Mouse (Mus musculus) monocyte, adult 2 months (primary cell): Measurements from ENCODE around the gene Map4k2.
"Not testable (repeated sequence)": the region's sequence is repeated elsewhere in the genome, so short reads cannot be mapped to it uniquely, and the experiment has no call there.

Experiments
- DNase-seq, 2 experiments: peaks; one replicate each; pipeline ENCODE4 v3.0.0; 2022; ENCODE audit warnings: low spot score in 2 of 2, low read depth in 1 of 2

Map4k2 gene

DNA sequence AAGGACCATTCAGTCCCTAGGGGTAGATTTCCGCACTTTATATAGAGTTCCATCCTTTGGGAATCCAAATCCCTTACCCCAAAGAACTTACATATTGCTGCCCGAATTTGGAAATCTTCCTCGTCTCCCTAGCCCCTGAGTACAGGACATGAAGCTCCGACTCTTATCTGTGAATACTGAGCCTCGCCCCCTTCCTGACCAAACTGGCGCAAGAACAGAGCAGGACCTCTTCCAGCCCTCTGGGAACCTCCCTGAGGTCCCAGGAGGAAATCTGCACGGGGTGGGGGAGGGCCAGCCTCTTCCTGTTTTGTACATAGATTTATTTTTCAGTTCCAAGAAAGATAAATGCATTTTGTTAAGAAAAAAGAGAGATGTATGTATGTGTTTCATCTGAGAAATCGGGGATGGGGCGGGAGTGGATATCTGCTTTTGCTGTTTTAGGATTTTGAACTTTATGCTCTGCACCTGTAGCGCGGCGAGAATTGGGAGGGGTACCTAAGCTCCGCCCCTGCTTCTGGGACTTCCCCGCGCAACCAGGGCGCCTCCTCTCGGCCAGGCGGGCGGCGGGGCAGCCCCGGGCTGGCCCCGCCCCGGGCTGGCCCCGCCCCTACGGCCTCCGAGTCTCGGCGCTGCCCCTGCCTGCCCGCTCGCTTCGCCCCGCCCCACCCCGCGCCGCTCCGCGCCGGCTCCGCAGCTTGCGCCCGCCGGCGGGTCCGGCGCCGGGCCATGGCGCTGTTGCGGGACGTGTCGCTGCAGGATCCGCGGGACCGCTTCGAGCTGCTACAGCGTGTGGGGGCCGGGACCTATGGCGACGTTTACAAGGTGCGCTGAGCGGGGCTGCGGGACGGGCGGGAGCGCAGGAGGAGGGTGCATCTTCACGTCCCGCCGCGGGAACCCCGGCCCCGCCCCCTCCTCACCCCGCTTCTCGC lies at the start of gene Map4k2:
TSS of gene Map4k2 (plus strand) at position 612 of the 929 bp plus-strand sequence.
- DNase-seq, result peak; percentile 52 to 72

DNA sequence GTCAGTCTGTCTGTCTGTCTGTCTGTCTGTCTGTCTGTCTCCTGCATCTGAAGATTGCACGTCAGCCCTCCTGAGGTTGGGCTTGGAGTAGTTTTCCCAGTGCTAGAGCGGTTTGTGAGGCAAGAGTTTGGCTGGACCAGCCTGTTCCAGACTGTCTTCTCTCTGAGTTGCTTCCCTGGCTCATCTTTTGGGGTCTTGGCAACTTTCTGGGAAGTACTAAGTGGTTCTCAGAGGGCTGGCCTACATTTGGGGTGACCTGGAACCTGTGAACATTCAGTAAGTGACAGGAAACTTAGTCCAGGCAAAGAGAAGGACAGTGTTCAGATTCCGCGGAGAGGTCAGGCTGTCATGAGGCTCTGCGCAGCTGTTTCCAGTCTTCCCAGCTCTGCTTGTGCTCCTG lies 48.7 kb upstream of the Map4k2 start:
- no peak for DNase-seq

DNA sequence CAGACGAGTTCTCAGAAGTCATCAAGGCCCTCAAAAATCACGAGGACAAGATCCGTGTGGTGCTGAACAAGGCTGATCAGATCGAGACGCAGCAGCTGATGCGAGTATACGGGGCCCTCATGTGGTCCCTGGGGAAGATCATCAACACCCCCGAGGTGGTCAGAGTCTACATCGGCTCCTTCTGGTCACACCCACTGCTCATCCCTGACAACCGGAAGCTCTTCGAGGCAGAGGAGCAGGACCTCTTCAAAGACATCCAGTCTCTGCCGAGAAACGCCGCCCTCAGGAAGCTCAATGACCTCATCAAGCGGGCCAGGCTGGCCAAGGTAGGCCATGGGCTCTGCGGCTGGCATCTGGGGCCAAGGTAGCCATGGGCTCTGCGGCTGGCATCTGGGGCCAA lies 46.6 kb upstream of the Map4k2 start:
- DNase-seq, result no peak

DNA sequence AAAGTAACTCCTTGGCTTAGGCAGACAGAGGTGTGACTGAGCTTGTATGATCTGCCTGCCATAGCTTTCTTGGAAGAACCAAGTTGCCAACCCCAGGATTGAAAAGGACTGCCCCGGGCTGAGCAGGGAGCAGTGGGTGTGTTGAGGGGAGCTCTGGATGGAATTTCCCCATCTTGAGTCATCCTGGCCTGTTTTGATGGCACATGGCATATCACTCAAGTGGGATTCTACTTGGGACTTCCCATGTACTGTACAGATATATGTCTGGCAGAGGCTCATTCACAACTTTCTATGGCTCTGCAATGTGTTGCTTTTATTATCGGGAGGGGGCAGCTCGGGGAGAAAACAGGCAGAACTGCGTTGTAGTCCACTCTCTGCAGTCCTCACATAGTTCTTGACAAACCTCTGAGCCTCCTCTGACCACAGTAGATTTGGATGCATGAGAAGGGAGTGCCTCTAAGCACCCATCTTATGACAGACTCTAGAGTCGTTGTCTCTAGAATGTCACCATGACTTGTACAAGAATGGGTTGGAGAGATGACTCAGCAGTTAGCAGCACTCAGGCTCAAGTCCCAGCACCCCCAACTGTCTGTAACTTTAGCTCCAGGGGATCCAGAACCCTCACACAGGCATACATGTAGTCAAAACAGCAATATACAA lies 44.3 kb upstream of the Map4k2 start:
- no peak for DNase-seq

DNA sequence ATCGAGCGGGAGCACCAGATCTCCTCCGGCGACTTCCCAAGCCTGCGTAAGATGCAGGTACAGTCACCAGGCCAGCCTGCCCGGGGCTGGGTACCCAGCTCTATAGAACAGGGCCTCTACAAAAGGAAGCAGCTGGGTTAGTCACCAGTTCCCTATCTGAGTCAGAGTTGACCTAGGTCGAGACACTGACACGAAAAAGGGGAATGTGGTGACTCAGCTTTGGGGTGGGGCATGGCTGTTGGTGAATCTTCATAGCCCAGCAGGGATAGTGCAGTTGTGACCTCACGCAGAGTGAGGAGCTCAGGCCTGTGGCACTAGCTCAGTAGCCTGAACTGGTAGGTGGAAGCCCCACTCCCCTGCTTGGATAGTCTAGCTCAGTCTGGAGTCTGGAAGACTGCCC lies 43.3 kb upstream of the Map4k2 start:
- peak; percentile 86 to 91 for DNase-seq

DNA sequence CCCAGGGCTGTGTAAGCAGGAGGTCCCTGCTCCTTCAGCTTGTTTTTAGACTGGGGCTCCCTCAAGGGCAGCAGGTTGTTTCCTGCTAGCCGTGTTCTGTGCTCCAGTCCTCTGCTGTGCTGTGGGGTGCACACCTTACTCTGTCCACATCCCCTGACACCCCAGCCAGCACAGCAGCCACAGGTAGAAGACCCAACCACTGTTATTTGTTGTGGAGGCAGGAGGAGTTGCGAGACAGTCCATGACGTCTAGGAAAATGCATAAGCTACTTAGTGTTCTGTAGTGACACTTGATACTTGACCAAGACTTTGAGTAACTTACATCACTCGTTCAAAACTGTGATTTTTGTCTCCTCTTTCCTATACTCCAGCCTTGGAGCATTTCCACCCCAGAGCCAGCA lies 41.9 kb upstream of the Map4k2 start:
- DNase-seq, result no peak

DNA sequence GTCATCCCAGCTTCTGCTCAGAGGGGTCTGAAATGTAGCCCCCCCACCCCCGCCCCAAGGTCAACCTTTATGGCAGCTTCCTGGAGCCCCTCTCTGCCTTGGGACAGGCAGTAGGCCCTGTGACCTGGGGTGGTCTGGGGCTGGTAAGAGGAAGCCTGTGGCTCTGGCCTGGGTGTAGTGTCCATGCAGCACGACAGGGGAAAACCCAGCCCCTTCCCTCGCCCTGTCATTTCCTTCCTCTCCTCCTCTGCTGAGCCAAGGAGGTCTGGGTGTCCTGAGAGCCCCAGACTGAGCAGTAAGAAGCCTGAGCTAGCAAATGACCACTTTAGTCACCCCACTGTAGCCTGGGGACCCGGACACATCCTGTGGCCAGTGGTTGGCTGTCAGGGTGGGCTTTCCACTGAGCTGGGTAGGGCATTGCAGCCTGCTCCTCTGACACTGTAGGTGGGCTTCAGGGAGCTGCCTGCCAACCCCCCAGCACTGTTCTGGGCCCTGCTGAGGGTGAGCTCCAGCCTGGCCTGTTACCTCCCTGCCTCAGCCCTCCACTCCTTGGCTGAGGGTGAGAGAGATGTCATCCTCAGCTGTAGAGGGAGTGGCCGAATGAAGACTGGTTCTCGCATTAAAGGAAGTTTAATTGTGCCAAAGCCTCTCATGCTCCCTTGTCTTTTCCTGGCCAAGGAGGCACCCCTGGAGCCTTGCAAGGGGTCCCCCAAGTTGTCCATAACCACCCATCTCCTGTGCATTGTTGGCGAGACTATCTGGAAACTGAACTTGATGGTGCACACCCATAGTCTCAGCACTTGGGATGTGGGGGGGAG lies 41.3 kb upstream of the Map4k2 start:
- DNase-seq, result peak in 1 of 2 experiments; percentile 71

DNA sequence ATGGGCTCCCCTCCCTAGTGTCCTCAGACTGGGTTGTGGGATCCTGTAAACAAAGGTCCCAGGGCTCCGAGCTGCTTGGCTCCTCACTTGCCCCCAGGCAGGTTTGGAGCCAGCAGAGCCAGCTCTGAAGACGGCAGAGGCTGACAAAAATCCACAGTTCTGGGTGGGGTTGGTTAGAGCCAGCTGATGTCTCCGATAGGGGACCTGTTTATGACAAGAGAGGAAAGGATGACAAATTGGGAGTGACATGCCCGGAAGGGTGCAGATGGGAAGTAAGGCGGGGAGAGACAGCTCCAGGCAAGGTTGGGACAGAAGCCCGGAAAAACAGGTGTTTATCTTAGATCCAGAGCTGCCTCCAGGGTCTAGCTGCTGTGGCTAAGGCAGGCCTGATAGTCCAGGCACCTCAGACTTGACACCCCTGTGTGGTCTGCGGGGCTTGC lies 40.5 kb upstream of the Map4k2 start:
- no peak for DNase-seq

DNA sequence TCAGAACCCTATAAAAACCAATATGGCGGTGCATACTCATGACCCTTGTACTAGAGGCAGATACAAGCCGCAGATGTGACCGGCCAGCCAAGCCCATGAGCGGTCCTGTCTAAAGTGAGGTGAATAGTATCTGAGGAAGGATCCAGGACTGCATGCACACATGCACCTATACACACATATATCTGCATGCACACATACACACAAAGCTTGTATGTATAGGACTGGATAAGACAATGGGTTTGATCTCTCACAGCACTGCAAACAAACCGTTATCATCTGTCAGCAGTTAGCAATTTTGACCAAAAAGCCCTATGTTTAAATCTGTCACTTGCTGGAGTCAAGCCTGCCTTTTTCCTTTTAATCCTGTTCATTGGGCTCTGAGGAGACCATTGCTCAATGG lies 38.8 kb upstream of the Map4k2 start:
- no peak for DNase-seq

DNA sequence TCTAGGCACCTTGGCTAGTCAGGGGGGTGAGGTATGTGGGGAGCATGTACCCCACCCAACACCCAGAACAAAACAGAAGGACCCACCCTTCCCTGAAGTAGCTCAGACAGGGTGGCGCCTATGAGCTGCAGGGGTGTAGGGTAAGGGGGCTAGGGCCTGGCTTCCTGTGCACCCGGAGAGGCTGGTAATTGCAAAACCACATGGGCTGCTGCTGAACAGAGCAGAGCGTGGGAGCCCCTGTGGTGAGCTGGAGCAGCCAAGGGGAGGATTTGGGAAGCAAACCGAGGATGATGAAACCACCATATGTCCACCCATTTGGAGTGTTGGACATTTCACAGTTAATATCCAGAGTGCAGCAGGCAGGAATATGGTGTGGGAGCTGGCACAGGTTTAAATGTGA lies 38.4 kb upstream of the Map4k2 start:
- DNase-seq, result no peak

DNA sequence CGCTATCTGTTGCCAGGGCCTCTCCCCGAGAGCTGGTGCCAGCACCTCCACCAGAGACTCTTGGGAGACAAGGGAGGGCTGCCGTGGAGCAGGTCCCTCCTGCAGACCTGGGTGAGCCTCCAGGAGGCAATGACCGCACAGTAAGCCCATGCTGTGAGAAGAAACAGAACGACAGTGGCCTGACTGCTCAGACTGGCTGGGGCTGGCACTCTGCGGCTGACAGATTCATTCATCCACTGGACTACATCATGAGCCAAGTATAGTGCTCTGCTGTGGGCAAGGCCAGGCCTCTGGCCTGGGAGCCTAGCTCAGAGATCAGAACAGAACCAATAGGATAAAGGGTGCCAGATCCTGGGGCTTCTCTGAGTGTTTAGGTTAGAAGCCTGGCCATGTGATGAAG lies 37.1 kb upstream of the Map4k2 start:
- no peak for DNase-seq

DNA sequence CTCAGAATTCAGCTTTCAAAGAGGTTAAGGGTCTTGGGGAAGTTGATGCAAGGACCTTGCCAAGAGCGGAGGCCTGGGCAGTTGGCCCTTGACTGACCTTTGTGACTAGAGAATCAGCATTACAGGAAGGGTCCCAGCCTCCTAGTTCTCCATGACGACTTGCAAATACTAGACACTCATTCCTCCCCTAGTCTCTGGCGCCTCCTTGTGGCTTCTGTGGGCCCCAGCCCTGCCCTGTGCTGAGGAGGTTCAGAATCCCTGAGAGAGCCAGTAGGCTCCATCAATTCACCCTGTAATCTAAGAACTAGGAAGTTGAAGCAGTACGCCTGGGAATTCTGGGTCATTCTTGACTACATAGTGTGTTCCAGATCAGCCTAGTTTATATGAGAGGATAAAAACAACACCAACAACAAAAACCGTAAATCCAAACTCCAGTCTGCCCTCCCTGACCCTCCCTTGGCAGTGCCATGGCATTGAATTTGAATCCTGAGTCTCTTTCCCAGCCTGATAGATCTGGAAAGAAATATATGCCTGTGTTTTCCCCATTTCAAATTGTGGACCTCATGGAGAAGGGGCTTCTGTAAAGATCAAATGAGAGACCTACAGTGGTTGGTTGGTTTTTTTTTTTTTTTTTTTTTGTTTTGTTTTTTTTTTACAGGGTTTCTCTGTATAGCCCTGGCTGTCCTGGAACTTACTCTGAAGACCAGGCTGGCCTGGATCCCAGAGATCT lies 36.0 kb upstream of the Map4k2 start:
- peak; percentile 77 to 88 for DNase-seq

DNA sequence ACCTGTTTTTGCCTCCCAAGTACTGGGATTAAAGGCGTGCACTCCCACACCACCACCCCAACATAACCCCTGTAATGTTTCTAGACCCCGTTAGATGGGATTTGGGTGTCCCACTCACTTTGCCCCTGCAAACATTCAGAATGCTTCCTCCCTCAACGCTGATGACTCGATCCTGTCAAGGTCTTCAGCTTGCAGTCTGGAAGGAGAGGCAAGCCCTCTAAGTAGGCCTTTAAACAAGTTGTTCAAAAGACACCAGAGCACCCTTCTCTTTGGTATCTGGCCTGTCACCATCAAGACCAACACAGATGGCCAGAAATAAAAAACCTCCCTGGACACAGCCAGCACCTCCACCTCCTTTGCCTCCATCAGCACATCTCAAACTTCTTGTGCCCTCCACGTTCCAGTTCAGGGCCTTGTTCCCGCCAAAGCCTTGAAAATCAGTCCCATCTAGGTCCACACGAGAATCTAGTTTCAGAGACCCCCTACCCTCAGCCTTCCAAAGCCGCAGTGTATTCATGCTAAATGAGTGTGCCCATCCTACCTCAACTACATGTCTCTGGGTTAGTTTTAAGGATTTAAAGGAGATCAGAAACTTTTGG lies 35.3 kb upstream of the Map4k2 start:
- DNase-seq, result no peak

DNA sequence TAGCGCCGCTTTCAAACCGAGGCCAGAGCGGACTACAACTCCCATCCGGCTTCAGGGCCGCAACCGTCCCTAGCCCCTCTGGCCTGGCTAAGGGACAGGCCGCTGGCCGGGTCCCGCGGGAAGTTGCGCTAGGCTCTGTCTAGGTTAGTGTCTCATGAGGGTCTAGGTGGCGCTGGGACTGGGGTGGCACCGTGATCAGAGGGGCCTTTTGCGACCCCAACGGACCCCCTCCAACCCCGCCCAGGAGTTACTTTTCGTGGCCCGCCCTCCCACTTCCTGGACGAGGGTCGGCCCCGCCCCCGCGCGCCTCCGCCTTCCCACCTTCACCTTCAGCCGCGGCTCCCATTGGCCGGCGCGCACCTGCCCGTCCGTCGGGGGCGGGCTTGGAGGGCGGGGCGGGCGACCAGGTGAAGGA lies 34.8 kb upstream of the Map4k2 start, which contains the start of gene Cdc42bpg:
TSS of gene Cdc42bpg (plus strand) at position 320 of the 415 bp plus-strand sequence.
- peak in 1 of 2 experiments; percentile 48 for DNase-seq

DNA sequence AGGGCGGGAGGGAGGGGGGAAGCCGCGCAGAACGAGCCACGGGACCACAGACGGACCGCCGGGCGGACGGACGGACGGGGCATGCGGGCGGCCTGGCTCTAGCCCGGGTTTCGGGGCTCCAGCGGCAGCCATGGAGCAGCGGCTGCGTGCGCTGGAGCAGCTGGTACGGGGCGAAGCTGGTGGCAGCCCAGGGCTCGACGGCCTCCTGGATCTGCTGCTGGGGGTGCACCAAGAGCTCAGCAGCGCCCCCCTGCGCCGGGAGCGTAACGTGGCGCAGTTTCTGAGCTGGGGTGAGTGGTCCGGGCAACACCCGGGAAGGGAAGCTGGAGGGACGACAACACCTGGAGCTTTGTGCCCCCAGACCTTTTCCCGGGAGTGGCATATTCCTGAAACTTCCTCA lies 34.3 kb upstream of the Map4k2 start:
- DNase-seq, result peak in 1 of 2 experiments; percentile 77

DNA sequence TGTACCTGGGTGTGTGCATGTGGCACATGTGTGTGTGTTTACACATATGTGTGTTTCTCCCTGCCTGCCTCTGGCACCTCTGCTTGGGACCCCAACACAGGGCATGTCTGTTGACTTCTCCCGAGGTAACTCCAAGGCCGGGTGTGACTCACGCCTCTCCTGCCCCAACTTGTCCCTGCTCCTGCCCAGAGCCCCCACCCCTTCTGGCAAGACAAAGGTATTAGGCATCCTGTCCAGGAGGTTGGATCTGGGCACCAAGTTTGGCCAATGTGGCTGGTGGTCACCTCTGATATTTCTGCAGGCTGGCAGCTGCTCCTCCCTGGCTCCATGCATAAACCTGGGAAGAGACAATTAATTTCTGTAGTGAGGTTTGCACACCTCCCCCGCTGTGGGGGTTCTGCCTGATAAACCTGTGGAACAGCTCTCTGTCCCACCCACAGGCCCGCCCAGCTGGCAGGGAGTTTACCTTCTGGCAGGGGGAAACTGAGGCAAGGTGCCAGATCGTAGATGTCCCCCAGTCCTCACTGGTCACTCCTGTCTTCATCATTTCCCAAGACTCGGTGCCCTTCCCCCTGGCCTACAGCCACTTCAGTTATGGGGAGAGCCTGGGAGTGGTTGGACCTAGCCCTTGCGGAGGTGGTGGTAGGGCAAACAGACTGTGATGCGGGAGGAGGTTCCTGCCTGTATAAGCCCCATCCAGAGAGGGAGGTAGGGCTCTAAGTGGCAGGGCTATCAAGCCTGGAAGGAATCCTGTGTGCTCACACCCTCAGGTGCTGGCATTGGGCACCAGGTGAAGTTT lies 33.0 kb upstream of the Map4k2 start:
- DNase-seq, result no peak

DNA sequence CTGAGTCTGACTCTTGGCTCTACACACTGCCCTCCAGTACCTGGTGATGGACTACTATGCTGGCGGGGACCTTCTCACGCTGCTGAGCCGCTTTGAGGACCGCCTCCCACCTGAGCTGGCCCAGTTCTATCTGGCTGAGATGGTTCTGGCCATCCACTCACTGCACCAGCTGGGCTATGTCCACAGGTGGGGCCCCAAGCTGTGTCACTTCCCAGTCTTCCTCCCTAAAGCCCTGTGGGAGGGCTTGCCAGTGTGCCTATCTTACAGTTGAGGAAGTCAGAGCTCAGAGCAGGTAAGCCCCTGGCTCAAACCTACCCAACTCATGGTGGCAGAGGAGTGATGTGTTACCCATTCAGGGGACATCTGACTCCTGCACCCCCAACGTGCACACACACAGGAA lies 30.8 kb upstream of the Map4k2 start:
- DNase-seq, result no peak

DNA sequence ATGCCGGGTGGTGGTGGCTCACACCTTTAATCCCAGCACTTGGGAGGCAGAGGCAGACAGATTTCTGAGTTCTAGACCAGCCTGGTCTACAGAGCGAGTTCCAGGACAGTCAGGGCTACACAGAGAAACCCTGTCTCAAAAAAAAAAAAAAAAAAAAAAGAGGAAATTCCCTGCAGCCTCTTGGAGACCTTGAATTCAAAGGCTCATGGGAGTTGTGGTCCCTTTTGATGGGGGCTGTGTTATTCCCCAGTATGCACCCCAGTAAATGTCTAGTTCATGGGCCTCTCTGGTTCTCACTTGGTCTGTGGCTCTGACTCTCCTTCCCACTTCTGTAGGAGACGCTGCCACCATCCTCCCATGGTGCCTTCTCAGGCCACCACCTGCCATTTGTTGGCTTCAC lies 29.2 kb upstream of the Map4k2 start:
- not testable (repeated sequence) for DNase-seq

DNA sequence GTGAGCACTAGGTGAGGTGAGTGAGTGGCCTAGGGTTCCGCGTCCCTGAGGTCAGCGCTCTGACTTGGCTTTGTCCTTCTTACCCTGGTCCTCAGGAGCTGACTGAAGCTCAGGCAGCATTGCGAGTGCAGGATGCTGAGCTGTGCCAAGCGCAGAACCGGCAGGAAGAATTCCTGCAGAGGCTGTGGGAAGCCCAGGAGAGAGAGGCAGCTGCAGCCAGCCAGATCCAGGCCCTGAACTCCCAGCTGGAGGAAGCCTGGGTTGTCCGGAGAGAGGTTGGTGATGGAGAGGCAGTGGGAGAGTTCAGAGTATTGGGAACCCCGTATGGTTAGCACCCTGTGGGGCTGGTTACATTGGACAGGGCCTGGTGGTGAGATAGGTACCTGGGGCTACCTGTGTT lies 27.1 kb upstream of the Map4k2 start:
- DNase-seq, result no peak

DNA sequence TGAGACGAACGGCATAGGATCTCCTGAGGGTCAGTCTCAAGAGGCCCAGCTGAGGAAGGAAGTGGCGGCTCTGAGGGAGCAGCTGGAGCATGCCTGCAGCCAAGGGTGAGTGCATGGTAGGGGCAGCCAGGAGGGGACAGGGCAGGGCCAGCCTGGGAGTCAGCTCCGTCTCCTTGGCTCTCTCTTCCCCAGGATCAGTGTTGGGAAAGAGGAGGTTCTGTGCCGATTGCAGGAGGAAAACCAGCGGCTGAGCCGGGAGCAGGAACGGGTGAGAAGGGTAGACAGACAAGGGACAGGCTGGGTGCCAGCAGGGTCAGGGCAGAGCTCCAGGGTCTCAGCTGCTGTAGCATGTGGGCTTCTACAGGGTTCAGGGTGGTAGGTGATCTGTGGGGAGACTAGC lies 26.4 kb upstream of the Map4k2 start:
- no peak for DNase-seq
